23 mouse cellular contexts compared by ENCODE assay signal in the genomic region with DNA sequence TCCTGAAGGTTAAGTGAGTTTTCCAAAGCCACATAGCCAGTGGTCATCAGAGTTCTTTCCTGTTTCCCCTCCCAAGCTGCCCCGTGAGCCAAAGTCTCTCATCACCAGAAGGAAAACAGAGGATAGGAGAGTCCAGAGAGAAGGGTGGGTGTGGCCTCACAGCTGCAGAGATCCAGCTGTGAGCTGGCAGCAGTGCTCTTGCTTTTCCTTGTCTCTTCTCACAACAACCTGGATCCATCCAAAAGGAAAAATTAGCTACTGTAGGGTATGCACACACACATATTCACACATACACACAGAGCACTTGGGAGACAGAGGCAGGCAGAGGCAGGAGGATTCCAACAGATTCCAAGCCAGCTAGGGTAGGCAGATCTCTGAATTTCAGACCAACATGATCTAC. TPM values are rescaled to one million over a fixed set of nuclear protein-coding genes. Genes with fewer than 3 reads are reported as not detected.
"Had no signal": no experiment of that assay in that cellular context is flagged by ENCODE, and none has a peak within 500 bp of the region (broad histone marks: within the 10 kb centered on the region; RNA-seq: fewer than 3 reads in every experiment).

No protein-coding gene starts in this region.

- H3K9ac ChIP-seq: limb, embryonic 15.5 days; liver, embryonic 12.5 days; lung, embryonic 14.5 days; midbrain, embryonic 15.5 days; neural tube, embryonic 13.5 days; stomach, embryonic 15.5 days had no signal

- H3K4me1 ChIP-seq: stomach, embryonic 15.5 days had no signal

- H3K4me2 ChIP-seq: limb, embryonic 15.5 days; liver, embryonic 12.5 days; lung, embryonic 14.5 days; midbrain, embryonic 15.5 days; neural tube, embryonic 13.5 days; stomach, embryonic 15.5 days had no signal

- H3K36me3 ChIP-seq: limb, embryonic 15.5 days; liver, embryonic 12.5 days; midbrain, embryonic 10.5 days; midbrain, embryonic 15.5 days; neural tube, embryonic 13.5 days; stomach, embryonic 15.5 days had no signal

- H3K4me3 ChIP-seq: limb, embryonic 15.5 days; liver, embryonic 12.5 days; midbrain, embryonic 10.5 days; midbrain, embryonic 15.5 days; neural tube, embryonic 13.5 days; stomach, embryonic 15.5 days had no signal

- H3K9me3 ChIP-seq: limb, embryonic 15.5 days; liver, embryonic 12.5 days; midbrain, embryonic 10.5 days; midbrain, embryonic 15.5 days; neural tube, embryonic 13.5 days; stomach, embryonic 15.5 days had no signal

- ATAC-seq: liver, embryonic 12.5 days had no signal

- H3K27ac ChIP-seq: liver, embryonic 12.5 days; neural tube, embryonic 13.5 days had no signal

- DNase-seq: kidney, postnatal 36 days; layer of hippocampus, adult 9-11 months; layer of hippocampus, postnatal 36 days; lung, embryonic 14.5 days; lung, postnatal 10 days; lung, postnatal 4 days; retina, postnatal 1 day; right cerebral cortex, postnatal 4 days; thymus, adult 2 months; thymus, postnatal 25 days had no signal

RNA-seq across cellular contexts. Expression of a gene that starts 2.9 kb away (rescaled TPM):
- total RNA-seq: layer of hippocampus, adult 18-20 months; layer of hippocampus, postnatal 36 days; left cerebral cortex, adult 8-10 months; left cerebral cortex, postnatal 25 days; megakaryocyte, adult 5-6 weeks had no signal
- polyA plus RNA-seq: liver, embryonic 12.5 days; spleen, adult 2 months; testis, adult 2 months; thymus, adult 2 months; urinary bladder, adult 2 months had no signal
